Mouse (Mus musculus) effector memory CD4-positive, alpha-beta T cell, adult 5 months (primary cell): ENCODE data around the gene Gm10375. TPM values are rescaled to one million over a fixed set of nuclear protein-coding genes. Genes with fewer than 3 reads are reported as not detected.

ENCODE experiments used
- polyA plus RNA-seq: library from polyadenylated mRNA; unstranded; fragments of 100-300 nt; shearing (Covaris generic); gene quantifications from one replicate; pipeline ENCODE4 v1.2.1, GENCODE M21; 2017

The Gm10375 gene
- polyA plus RNA-seq, result not detected

GRCm38 (mm10) chr14:43607913-43608312 is at the start of gene Gm10375:
Gene Gm10375 (minus strand): TSS chr14:43608013.

GRCm38 (mm10) chr14:43579046-43579445 is 28.8 kb downstream of the Gm10375 start, which contains the start of gene Gm17654:
Gene Gm17654 (minus strand): TSS chr14:43579146.

Other genes starting within 250 kb of the Gm10375 start
- not detected for gene Gm8138, start 191.7 kb downstream of the Gm10375 start, polyA plus RNA-seq
- gene Gm5799, start 64.4 kb downstream of the Gm10375 start, polyA plus RNA-seq, result not detected
- not detected for gene Gm17654, start 28.9 kb downstream of the Gm10375 start, polyA plus RNA-seq
- not detected for gene Gm8165, start 69.2 kb upstream of the Gm10375 start, polyA plus RNA-seq
- not detected for gene Gm7324, start 89.8 kb upstream of the Gm10375 start, polyA plus RNA-seq
- gene Gm16506, start 119.5 kb upstream of the Gm10375 start, polyA plus RNA-seq, result not detected
- gene Gm6526, start 139.9 kb upstream of the Gm10375 start, polyA plus RNA-seq, result not detected
- gene Gm8180, start 176.7 kb upstream of the Gm10375 start, polyA plus RNA-seq, result not detected